Mouse (Mus musculus) embryo, embryonic 10.5 days (tissue): Measurements from ENCODE around the gene Fbxw2.
"Not testable (repeated sequence)": the region's sequence is repeated elsewhere in the genome, so short reads cannot be mapped to it uniquely, and the experiment has no call there.

Experiments
- DNase-seq: peaks from one replicate; pipeline ENCODE4 v3.0.0-alpha.2; 2015; ENCODE audit warnings: low spot score

Fbxw2 gene

GRCm38 (mm10) chr2:34772252-34773235, 53.6 kb downstream of the Fbxw2 start:
- DNase-seq, result peak; percentile 65

- DNase-seq, result peak; percentile 100
Measured at GRCm38 (mm10) chr2:34771368-34772226, 54.5 kb downstream of the Fbxw2 start, which contains the start of gene Hspa5. Gene Hspa5, plus strand, starts transcription at chr2:34771970.

- DNase-seq, result no peak
Measured at GRCm38 (mm10) chr2:34770951-34771350, 55.2 kb downstream of the Fbxw2 start.

DNA sequence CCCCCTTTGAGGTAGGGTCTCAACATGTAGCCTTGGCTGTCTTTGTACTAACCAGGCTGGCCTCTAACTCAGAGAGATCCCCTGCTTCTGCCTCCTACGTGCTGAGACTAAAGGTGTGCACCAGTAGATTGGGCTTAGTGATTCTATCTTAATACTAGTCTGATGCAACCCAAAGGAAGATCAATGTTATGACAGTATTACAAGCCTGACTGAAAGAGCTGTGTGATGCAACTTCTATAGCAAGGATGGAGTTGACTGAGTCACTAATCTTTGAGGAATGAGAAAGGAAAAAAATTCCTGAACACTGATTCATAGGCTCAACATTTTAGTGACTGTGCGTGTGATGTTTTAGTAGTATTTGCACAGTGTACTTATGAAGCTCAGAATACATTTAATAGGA, 56.1 kb downstream of the Fbxw2 start:
- no peak for DNase-seq

GRCm38 (mm10) chr2:34764801-34765200, 61.3 kb downstream of the Fbxw2 start:
- DNase-seq, result no peak

GRCm38 (mm10) chr2:34762872-34763271, 63.2 kb downstream of the Fbxw2 start:
- no peak for DNase-seq

DNA sequence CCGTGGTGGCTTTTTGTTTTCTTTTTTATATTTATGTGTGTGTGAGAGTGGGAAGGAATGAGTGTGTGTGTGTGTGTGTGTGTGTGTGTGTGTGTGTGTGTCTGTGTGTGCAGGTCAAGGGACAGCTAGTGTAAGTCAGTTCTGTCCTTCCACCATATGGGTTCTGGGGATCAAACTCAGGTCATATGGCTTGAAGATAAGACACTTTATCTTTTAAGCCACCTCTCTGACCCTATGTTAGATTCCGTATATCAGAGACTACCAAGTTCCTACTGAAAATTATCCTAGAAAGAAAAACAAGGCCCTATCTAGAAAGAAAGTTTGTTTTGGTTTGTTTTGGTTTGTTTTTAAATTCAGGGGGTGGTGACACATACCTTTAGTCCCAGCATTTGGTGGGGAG, 63.9 kb downstream of the Fbxw2 start:
- DNase-seq, result no peak

DNA sequence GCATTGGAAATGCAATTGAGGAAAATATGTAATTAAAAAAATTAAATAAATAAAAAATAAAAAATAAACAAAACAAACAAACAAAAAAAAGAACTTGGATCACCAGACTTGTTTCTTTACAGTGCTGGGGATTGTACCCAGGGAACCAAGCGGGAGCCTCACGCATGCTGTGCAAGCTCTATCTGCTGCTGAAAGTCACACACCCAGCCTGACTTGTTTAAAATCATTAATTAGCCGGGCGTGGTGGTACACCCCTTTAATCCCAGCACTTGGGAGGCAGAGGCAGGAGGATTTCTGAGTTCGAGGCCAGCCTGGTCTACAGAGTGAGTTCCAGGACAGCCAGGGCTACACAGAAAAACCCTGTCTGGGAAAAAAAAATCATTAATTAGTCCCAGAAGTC, 64.8 kb downstream of the Fbxw2 start:
- not testable (repeated sequence) for DNase-seq

DNA sequence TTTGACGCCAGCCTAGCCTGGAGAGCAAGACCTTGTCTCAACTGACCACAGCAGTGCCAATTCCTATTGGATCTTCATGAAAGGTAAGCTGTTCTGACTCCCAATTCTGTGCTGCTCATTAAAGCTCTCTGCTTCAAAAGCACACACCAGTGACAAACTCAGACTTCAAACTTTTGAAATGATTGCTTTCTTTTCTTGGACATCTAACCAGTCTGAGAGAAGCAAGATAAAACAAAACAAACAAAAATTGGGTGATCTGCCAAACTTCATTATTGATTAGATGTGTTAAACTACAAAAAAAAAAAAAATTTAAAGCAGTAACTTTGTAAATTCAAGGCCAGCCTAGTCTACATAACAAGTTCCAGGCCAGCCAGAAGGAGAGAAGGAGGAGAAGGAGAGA, 68.8 kb downstream of the Fbxw2 start:
- DNase-seq, result no peak

DNA sequence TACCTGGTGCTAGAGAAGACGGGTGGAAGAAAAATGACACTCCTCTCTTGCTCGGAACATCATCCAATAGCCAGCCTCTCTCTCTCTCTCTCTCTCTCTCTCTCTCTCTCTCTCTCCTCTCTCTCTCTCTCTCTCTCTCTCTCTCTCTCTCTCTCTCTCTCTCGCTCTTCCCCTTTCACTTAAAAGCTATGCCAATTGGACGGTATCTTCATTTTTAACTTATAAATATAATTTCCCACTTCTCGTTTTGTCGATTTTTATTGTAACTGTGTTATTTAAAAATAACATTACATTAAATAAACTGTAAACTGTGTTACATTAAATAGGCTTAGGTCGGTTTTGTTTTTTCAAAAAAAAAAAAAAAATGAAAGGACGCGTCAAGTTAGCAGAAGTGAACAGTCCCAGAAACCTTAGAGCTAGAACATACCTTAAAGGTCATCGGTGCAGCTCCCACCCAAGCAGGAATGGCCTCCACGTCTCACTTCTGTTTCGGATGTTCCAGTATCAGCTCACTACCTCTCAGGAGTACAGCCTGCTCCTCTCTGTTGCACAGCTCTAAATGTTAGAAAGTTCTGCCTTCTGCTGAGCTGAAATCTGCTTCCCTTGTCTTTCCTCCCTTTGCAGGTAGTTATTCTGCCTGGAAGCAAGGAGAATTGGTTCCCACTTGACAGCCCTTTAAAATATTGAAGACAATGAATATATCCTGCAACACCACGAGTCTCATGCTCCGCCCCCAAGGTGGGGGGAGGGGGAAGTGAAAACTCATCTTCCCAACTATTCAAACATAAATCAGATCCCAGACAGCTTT, 71.4 kb downstream of the Fbxw2 start, which contains the start of gene Gapvd1:
Gene Gapvd1, minus strand, starts transcription at position 682 of the 808 bp plus-strand sequence.
- peak; percentile 83 for DNase-seq
